Mouse (Mus musculus): ENCODE measurements at regions not wholly inside any gene's neighbourhood (a gene's known extent, or its start where the extent isn't known, plus 50 kb on each side); places are given as distances from the start of the nearest gene placed in this dataset.

- DNase-seq (ENCODE audit: low spot score in 2 of 2), result no peak
Measured at GRCm38 (mm10) chr13:63761542-63761941, 53.5 kb upstream of the Ercc6l2 start.

Data from left cerebral cortex, adult 8-10 months (tissue).